10 mouse cellular contexts compared by ENCODE assay signal in genomic region chr1:120118854-120119253, GRCm38 (mm10). TPM values are rescaled to one million over a fixed set of nuclear protein-coding genes. Genes with fewer than 3 reads are reported as not detected.
DNase-seq lines count a peak whose midpoint lies in the region; ATAC-seq and TF ChIP-seq lines count a peak whose summit lies in the region.
"Had no signal": no experiment of that assay in that cellular context is flagged by ENCODE, and none has a peak within 500 bp of the region (broad histone marks: within the 10 kb centered on the region; RNA-seq: fewer than 3 reads in every experiment).

No protein-coding gene starts in this region.

- no peak for TF ChIP-seq POLR2A in limb, embryonic 14.5 days (IDR thresholded peaks at IDR 0.05; ENCODE audit: borderline replicate concordance, extremely low read depth, insufficient read depth, insufficient read length)
- no peak for TF ChIP-seq POLR2A in olfactory bulb, adult 2 months (IDR thresholded peaks at IDR 0.05; ENCODE audit: insufficient read depth, low read depth, low read length)

- peak overlapping the region; percentile 14 for H3K4me3 ChIP-seq in megakaryocyte, embryonic 14.5 days (replicated peaks)
- no peak overlapping the region for H3K4me3 ChIP-seq in limb, embryonic 14.5 days (replicated peaks; ENCODE audit: low read length)
- 0 out of 2 replicates have a peak overlapping the region, but pooled peaks have one; percentile 91 for H3K4me3 ChIP-seq in olfactory bulb, adult 2 months (ENCODE audit: insufficient read depth, low read depth, low read length)

- H3K9me3 ChIP-seq in megakaryocyte, embryonic 14.5 days = peaks cover 21% of the 10 kb centered on the region
- H3K9me3 ChIP-seq in limb, embryonic 14.5 days (ENCODE audit: control insufficient read depth, low read length) = peaks cover 3% of the 10 kb centered on the region; the same call in 1 of the 2 replicates

- no peak overlapping the region for H3K4me2 ChIP-seq in limb, embryonic 14.5 days (replicated peaks; ENCODE audit: low read depth, low read length, severe bottlenecking)

- TF ChIP-seq CTCF in olfactory bulb, adult 2 months (IDR thresholded peaks at IDR 0.05; ENCODE audit: insufficient read depth, low read depth, low read length) = no peak

- no peak overlapping the region for H3K27ac ChIP-seq in limb, embryonic 14.5 days (replicated peaks; ENCODE audit: low read depth, low read length)
- peak overlapping the region; percentile 80; the same call in 1 of the 2 replicates for H3K27ac ChIP-seq in olfactory bulb, adult 2 months (ENCODE audit: insufficient read depth, low read depth, low read length)

- peaks cover 52% of the 10 kb centered on the region for H3K4me1 ChIP-seq in megakaryocyte, embryonic 14.5 days
- peaks cover 10% of the 10 kb centered on the region for H3K4me1 ChIP-seq in limb, embryonic 14.5 days (ENCODE audit: control insufficient read depth, insufficient read depth, low read length)
- H3K4me1 ChIP-seq in olfactory bulb, adult 2 months (ENCODE audit: control insufficient read depth, insufficient read depth, low read length) = peaks cover 22% of the 10 kb centered on the region

- ATAC-seq in megakaryocyte, adult 5-6 weeks (ENCODE audit: poor library complexity, severe bottlenecking) = no peak
- ATAC-seq in limb, embryonic 14.5 days (ENCODE audit: low FRiP score, low read depth) = no peak

- H3K27me3 ChIP-seq in megakaryocyte, embryonic 14.5 days (replicated peaks) = no peaks in the 10 kb centered on the region
- H3K27me3 ChIP-seq in limb, embryonic 14.5 days (ENCODE audit: control insufficient read depth, insufficient read depth, low read length) = no peaks in the 10 kb centered on the region

- peaks cover 58% of the 10 kb centered on the region for H3K36me3 ChIP-seq in megakaryocyte, embryonic 14.5 days (replicated peaks; ENCODE audit: low read length)
- peaks cover 26% of the 10 kb centered on the region for H3K36me3 ChIP-seq in limb, embryonic 14.5 days (ENCODE audit: control insufficient read depth, insufficient read depth, low read length)

- H3K9ac ChIP-seq in limb, embryonic 14.5 days (ENCODE audit: low read depth, low read length, severe bottlenecking) = 0 out of 2 replicates have a peak overlapping the region, but pooled peaks have one; percentile 13

- WGBS in limb, embryonic 14.5 days = 91% methylated on average over 2 of the region's 2 CpGs
- 64% methylated on average over 2 of the region's 2 CpGs for WGBS in olfactory bulb, adult 2 months

- DNase-seq in heart, adult 11 months = peak; percentile 83
- DNase-seq in heart, adult 9 months (ENCODE audit: low spot score in 2 of 2) = no peak
- DNase-seq in limb, embryonic 14.5 days (ENCODE audit: low spot score) = no peak
- no peak for DNase-seq in embryo, embryonic 10 days (ENCODE audit: low spot score)
- DNase-seq in gastrocnemius, postnatal 25 days = no peak
- DNase-seq: cerebellum, adult 11-12 months; kidney, adult 8-10 months had no signal

RNA-seq across cellular contexts. Expression of gene Dbi, which starts 2.0 kb away (rescaled TPM):
- polyA plus RNA-seq in megakaryocyte, embryonic 14.5 days (2012; ENCODE audit: insufficient read depth, low replicate concordance) = 21.0 TPM in 1 of 2 replicates, not detected in the other
- total RNA-seq in megakaryocyte, adult 5-6 weeks (2015) = 379 and 411 TPM in 2 replicates
- 330 and 438 TPM in 2 replicates for total RNA-seq in megakaryocyte, adult 5-6 weeks (2017)
- 313 and 381 TPM in 2 replicates for polyA plus RNA-seq in limb, embryonic 14.5 days (2012; rRNA removed)
- 660 and 749 TPM in 2 replicates for polyA plus RNA-seq in limb, embryonic 14.5 days (2014; fragmentation: Nextera tagmentation; extraction: Ambion mirVana)
- polyA plus RNA-seq in olfactory bulb, adult 2 months (2012; ENCODE audit: insufficient read depth, insufficient read length, low replicate concordance, missing spikeins) = not detected in 2 replicates
- 100 to 1,000 TPM; 177 to 210 TPM for total RNA-seq in gastrocnemius, postnatal 25 days (2021)

RNA-seq across cellular contexts. Expression of gene 3110009E18Rik, which starts 2.1 kb away (rescaled TPM):
- polyA plus RNA-seq in megakaryocyte, embryonic 14.5 days (2012; ENCODE audit: insufficient read depth, low replicate concordance) = 2.6 TPM in 1 of 2 replicates, not detected in the other
- total RNA-seq in megakaryocyte, adult 5-6 weeks (2015) = 6.0 and 11.7 TPM in 2 replicates
- total RNA-seq in megakaryocyte, adult 5-6 weeks (2017) = 8.3 and 10.8 TPM in 2 replicates
- 6.4 and 11.4 TPM in 2 replicates for polyA plus RNA-seq in limb, embryonic 14.5 days (2012; rRNA removed)
- 19.8 and 20.9 TPM in 2 replicates for polyA plus RNA-seq in limb, embryonic 14.5 days (2014; fragmentation: Nextera tagmentation; extraction: Ambion mirVana)
- not detected in 2 replicates for polyA plus RNA-seq in olfactory bulb, adult 2 months (2012; ENCODE audit: insufficient read depth, insufficient read length, low replicate concordance, missing spikeins)
- 1 to 10 TPM; 4.9 to 5.4 TPM for total RNA-seq in gastrocnemius, postnatal 25 days (2021)

RNA-seq across cellular contexts. Expression of gene Tmem37, which starts 45.0 kb away (rescaled TPM):
- 4.5 and 4.6 TPM in 2 replicates for polyA plus RNA-seq in megakaryocyte, embryonic 14.5 days (2012; ENCODE audit: insufficient read depth, low replicate concordance)
- 1.0 TPM in 1 of 2 replicates, not detected in the other for total RNA-seq in megakaryocyte, adult 5-6 weeks (2015)
- not detected in 2 replicates for total RNA-seq in megakaryocyte, adult 5-6 weeks (2017)
- polyA plus RNA-seq in limb, embryonic 14.5 days (2012; rRNA removed) = 6.2 and 9.7 TPM in 2 replicates
- polyA plus RNA-seq in limb, embryonic 14.5 days (2014; fragmentation: Nextera tagmentation; extraction: Ambion mirVana) = 7.1 and 9.7 TPM in 2 replicates
- polyA plus RNA-seq in olfactory bulb, adult 2 months (2012; ENCODE audit: insufficient read depth, insufficient read length, low replicate concordance, missing spikeins) = not detected in 2 replicates
- 10 to 100 TPM; 11.2 to 16.5 TPM for total RNA-seq in gastrocnemius, postnatal 25 days (2021)

Comparison
In these comparisons a context has a peak if more than half of its experiments do, and no peak if none do; other contexts are left out.
1. RNA of gene Dbi, which starts 2.0 kb away (polyA plus RNA-seq): 313 to 749 TPM in limb, embryonic 14.5 days and not detected in olfactory bulb, adult 2 months; 21.0 TPM in megakaryocyte, embryonic 14.5 days; every median in the first group is over 10 times any median in the second.